Mouse (Mus musculus) layer of hippocampus, adult 9-11 months (tissue): ENCODE data around the gene Bmi1.

Source experiments
- DNase-seq: peaks from one replicate; pipeline ENCODE4 v3.0.0; 2022

Bmi1 gene

DNA sequence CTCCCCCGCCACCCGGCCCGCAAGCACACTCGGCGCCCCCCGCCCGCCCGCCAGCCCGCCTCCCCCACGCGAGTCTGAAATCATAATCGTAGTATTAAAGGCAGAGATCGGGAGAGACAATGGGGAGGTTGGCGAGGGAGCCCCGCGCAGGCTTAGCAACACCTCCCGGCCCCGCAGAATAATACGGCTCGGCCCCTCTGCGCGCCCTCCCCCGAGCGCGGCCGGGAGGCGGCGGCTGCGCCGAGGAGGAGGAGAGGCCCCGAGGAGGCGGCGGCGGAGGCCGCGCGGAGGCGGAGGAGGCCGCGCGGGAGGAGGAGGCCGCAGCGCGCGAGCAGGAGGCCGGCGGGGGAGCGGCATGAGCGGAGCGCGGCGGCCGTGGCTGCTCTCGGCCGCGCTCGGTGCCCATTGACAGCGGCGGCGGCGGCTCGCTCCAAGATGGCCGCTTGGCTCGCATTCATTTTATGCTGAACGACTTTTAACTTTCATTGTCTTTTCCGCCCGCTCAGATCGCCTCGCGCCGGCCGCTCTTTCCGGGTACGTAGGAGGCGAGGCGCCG is at the start of gene Bmi1:
TSS of gene Bmi1 (plus strand) at position 83 of the 556 bp plus-strand sequence.
- peak; percentile 68 for DNase-seq

DNA sequence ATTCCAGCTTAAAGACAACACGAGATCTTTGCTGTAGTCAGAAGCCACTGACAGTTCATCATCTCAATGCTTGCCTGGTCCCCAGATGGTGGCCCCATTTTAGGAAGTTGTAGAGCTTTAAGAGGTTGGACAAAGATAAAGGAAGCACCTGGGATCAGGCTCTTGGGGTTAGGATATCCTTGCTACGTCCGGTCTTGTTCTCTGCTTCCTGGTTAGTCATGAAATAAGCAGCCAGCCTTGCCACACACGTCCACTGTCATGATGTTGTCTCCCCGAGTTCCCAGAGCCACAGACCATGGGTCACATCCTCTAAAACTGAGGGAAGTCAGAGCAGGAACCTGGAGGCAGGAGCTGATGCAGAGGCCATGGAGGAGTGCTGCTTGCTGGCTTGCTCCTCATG is 46.3 kb upstream of the Bmi1 start:
- DNase-seq = no peak

DNA sequence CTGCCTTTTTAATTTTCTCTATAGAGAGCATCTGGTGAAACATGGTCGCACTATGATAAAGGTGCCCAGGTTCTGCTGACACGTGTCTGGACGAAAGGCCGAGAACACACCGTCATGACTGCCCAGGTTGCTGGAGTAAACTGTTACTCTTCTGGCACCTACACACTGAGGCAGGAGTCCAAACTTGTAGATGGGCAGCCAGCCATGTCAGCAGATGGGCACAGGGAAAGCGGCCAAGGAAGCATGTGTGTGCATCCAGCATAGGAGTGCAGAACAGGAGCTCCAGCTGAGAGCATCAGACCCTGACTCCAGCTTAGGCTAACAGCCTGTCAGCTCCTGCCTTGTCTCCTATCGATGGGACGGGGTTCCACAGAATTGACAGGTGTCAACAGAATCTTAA is 41.8 kb upstream of the Bmi1 start:
- DNase-seq = peak; percentile 87

DNA sequence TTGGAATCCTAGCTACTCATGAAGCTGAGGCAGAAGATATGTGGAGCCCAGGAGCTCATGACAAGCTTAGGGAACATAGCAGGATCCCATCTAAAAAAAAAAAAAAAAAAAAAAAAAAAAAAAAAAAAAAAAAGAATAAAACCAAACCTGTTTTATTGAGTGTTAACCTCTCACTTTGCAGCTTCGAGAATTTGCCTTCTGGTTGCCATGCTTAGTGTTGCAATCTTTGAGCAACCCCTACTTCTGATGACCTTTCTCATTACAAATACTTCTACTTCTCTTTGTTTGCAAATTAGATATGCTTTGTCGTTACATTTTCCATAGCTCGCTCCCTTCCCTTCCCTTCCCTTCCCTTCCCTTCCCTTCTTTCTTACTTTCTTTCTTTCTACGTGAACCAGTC is 28.3 kb upstream of the Bmi1 start:
- no peak for DNase-seq

DNA sequence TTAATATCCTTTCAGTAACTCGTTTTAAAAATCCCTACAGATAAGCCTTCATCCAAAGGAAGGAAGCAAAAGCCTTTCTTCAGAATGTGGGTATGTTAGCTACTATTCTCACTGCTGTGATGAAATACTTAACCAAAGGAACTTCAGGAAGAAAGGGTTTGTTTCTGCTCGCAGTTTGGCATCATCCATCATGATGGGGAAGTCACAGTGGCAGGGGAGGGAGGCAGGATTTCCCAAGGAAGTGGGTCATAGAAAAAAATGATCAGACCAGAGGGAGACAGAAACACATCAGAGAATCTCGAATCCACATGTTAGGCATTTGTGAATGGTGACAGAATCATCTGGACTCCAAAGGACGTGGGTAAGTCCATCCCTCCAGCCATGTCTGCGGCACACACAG is 22.0 kb upstream of the Bmi1 start:
- no peak for DNase-seq

DNA sequence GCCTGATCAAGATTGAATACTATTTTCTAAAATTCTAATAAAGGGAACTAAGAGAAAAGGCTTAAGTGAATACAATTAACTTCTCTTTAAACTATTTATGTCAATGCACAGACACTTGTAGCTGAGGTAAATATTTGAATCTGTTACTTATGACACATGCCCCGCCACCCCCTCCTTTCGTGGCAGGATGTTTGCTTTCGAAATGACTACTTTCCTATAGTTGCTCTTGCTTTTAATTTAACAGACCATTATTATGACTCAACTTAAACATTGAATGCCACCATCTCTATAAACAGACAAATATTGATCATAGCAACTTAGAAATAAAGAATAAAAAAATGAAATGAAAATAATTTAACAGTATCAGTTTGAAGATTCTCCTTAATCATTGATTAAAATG is 12.8 kb upstream of the Bmi1 start:
- no peak for DNase-seq

DNA sequence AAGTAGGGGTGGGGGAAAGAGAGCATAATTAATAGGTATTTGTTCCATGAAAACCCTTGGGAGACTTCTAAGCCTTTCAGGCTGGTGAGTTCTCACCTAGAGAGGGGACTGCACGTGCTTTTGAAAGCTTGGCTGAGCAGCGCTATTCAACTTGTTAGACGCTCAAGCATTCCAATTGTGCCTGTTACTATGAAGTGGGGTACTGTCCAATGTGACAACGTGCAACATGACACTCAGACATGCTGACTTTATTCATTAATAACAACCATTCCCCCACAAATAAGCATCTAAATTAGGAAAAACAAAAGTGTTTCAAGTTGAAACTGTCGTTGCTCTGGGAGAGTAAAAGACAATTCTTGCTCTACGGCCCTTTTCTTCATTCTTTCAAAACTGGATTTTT is 5.8 kb upstream of the Bmi1 start:
- no peak for DNase-seq

DNA sequence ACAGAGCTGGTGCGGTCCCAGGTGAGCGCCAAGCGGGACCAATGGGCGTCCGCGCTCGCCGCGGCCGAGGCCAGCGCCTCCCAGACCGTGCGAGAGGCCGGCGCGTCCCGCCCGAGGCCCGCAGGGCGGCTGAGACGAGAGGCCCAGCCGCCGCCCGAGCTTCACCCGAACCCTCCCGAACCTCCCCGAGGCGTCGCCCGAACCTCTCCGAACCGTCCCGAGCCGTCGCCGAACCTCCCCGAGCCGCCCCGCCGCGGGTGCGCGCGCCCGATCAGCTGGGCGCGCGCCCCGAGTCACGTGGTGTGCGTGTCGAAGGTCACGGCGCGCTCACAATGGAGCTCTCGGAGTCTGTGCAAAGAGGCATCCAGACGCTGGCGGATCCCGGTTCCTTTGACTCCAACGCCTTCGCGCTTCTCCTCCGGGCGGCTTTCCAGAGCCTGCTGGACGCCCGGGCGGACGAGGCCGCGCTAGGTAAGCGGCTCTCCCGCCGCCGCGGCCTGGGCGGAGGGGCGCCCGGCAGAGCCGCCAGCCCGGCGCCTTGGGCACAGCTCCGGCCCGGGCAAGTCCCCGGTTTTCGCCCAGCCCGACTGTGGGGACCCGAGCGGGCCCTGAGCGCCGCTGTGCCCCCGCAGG is 4.6 kb upstream of the Bmi1 start, which contains the start of gene Commd3:
TSS of gene Commd3 (plus strand) at position 252 of the 633 bp plus-strand sequence.
- DNase-seq = peak; percentile 92

DNA sequence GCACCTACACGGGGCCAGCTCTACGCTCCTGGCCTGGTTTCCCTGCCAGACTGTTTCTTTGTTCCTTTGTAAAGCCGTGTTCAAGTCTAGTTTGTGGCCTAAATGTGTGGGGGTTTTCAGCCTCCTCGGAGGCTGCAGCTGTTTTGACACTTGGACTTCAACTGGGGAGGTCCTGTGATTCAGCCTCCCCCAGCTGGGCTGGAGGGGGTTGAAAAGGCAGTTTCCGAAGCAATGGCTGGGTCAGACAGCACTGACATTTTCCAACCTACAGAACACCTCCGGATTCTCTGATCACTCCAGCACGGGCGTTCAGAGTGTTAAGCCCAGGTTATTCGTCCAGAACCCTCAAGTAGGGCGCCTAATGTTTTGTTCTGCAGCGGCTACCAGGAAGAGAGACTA is 4.1 kb upstream of the Bmi1 start:
- no peak for DNase-seq

DNA sequence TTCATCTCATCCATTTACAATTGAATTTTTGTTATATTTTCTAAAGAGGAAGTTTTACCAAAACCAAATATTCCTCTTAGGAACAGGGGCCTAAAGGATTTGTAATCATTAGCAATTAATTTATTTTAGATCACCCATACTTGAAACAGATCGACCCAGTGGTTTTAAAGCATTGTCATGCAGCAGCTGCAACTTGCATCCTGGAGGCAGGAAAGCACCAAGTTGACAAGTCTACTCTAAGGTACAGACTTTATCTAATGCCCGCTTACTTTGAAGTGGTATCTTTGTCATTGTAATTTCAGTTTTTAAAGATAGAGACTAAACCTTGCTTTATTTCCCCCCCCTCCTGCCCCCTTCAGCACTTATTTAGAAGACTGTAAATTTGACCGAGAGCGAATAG is 3.1 kb upstream of the Bmi1 start:
- DNase-seq = no peak

DNA sequence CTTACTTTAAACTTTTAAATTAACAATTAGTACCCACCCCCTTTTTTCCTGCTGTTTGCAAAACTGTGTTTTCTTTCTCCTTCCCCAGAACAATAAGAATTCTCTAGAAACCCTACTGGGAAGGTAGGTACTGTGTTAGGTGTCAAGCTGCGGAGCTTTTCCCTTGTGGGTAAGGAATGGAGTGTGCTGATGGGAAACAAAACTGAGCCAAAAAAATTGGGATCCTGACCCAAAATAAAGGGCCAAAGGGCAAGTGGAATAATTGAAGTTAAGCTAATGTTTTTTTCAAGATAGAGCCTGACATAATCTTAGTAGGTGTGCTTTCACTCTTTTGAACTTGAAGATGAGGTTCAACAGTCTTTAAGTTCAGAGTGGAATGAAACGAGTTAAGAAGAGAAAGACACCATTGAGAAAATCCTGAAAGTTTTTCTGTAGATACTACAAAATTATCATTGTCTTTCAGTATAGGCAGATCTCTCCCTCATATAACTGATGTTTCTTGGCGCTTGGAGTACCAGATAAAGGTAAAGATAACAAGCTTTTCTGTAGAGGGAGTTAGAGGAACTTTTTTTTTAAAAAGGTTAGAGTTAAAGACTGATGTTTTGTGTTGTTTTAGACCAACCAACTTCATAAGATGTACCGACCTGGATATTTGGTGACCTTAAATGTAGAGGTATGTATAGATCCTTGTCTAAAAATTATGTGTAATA is 2.5 kb upstream of the Bmi1 start:
- no peak for DNase-seq

DNA sequence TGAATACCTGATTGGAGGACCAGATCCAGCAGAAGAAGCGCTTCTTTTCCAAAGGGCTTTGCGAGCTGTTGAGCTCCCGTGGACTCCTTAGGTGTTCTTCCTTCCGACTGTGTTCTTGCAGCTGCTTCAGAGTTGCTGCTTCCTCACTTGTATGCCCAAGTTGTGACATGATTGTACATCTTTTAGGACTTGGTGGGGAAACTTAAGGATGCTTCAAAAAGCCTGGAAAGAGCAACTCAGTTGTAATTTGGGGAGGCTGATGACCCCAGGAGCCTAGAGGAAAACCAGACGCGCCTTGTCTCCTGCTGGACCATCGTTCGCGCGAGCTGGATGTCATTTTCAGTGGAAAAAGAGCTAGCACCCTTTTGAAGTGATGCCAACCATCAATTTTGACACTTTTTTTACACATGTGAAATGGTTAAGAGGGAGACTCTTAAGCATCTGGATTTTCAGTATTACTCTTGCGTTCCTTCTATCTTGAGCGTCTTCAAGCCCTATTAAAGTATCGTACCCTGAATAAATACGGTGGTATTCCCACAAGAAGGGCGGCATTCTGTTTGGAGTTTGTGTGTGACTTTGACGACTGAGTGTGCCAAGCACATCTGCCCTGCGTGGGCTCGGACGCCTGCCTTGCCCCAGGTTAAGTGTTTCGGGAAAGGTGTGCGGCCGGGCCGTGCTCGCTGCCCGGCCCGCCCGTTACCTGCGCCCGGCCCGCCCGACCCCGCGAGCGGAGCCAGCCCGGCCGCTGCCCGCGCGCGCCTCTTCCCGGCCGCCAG is 949 bp upstream of the Bmi1 start:
- DNase-seq = no peak

DNA sequence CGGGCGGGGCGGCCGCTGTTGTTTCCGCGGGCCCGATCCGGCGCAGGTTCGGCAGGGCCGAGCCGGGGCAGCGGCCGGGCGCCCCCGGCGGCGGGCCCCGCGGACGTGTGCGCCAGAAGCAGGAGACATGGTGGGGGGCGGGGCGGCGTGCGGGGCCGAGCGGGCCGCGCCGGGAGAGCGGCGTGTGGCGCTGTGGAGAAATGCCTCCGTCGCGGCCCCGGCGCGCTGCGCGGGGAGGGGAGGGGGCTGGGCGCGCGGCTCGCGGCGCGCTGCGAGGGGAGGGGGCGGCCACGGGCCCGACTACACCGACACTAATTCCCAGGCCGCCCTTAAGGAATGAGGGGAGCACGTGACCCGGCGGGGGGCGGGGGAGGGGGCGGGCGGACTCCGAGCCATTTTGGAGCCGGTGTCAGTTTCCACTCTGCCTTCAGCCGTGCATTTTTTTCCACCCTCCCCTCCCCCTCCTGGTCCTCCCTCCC is 322 bp upstream of the Bmi1 start:
- DNase-seq = peak; percentile 78

DNA sequence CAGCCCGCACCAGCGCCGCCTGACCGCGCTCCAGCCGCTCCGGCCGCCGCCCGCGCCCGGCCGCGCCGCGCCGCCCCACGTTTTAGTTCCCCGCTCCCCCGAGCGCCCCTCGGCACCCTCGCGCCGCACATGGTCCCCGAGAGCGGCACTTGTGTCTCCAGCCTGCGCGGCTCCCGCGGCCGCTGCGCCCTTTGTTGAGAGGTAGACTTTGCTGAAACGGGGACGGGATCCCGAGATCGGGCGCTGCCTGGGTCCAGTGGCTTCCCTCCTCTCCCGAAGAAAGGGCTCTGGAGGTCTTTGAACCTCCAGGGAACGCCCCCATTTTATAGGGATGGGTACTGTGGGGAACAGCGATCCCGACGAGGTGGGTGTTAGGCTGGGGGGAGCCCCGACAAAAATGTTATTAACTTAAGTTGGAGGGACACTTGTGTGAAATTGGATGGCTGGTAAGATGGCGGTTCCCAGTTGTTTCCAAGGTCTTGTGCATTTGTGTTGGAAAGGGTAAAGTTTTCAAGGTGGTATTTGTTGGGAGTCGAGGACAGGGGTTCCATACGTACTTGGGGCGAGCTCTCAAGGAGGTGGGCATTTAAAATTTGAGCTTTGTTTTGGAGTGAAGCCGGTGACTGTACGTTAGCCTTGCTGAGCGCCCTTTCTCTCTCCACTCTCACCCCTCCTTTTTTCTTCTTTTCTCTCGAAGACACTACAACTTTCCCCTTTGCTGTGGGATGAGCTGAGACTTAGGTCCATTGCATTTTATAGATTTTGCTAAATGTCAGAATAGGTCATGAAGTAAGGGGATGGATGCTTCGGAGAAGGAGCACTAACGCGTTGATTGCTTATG is 1.0 kb downstream of the Bmi1 start:
- DNase-seq = peak; percentile 37

DNA sequence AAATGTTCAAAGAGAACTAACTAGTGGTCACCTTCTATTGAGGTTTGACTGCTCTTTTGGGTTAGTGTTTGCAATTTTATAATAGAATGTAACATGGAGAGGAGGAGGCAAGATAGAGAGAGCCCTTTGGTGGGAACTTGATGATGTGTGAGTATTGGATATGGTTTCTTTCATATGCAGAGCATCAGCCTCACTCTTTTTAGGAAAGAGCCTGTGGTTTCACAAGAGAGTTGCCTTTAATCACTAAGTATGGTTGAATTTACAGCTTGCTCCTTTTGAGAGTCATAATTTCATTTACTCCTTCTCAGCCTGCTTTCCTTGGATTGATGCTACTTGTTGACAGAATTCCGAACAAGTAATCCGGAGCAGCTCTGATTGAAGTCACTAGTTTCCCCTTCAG is 2.9 kb downstream of the Bmi1 start:
- no peak for DNase-seq

DNA sequence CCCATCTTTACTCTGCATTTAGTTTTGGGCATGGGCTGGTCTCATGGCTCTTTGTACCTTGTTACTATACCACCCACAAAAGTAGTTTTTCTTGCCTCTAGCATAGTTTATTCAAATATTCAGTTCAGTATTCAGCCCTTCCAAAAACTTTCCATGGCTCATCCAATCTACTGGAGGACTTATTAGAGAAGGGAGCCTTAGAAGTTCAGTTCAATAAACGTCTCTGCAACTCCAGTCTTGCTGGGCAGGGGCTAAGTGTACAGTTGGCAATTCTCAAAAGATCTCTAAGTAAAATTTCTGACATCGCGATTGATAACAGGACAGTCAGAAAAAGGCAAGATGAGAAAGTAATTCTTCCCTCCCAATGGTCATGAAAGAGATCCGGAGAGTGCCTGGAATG is 3.7 kb downstream of the Bmi1 start:
- DNase-seq = no peak

DNA sequence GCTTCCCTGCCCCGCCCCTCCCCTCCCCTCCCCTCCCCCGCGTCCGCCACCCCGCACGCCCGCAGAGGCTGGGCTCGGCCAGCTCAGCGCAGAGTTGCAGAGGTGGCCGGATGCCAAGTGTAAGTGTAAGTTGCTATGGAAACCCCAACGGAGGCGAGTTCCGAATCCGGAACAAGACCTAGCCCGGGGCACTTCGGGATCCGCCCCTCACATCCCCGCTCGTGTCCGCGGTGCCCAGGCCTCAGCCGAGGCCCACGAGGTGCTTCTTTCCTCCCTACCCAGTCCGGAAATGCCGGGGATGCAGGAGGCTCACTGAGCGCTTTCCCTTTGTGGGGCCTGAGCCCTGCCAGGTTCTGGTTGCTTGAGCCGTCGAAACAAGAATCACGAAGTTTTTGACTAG is 4.1 kb downstream of the Bmi1 start:
- DNase-seq = peak; percentile 52

DNA sequence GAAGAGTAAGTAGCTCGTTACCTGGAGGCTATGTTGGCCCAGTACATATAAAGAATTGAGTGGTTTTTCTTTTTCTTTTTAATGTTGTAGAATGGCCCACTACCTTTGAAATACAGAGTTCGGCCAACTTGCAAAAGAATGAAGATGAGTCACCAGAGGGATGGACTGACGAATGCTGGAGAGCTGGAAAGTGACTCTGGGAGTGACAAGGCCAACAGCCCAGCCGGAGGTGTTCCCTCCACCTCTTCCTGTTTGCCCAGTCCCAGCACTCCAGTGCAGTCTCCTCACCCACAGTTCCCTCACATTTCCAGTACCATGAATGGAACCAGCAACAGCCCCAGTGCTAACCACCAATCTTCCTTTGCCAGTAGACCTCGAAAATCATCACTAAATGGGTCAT is 7.2 kb downstream of the Bmi1 start:
- no peak for DNase-seq

DNA sequence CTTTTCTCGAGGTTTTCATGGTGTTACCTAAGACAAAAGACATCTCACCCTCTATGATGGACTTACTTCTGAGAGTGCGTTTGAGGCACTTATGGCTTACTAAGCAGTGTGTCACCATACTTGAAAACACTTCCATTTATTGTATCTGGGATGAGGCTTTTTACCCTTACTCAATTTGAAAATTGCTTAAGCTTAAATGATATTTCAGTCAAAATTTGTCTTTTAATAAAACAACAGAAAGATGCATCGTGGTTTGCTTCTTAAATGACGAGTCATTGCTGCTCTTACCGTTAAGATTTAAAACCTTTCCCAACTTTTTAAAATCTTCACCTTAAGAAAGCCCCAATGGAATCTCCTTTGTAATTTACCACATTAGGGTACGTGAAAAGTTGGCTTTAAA is 9.6 kb downstream of the Bmi1 start:
- DNase-seq = no peak

DNA sequence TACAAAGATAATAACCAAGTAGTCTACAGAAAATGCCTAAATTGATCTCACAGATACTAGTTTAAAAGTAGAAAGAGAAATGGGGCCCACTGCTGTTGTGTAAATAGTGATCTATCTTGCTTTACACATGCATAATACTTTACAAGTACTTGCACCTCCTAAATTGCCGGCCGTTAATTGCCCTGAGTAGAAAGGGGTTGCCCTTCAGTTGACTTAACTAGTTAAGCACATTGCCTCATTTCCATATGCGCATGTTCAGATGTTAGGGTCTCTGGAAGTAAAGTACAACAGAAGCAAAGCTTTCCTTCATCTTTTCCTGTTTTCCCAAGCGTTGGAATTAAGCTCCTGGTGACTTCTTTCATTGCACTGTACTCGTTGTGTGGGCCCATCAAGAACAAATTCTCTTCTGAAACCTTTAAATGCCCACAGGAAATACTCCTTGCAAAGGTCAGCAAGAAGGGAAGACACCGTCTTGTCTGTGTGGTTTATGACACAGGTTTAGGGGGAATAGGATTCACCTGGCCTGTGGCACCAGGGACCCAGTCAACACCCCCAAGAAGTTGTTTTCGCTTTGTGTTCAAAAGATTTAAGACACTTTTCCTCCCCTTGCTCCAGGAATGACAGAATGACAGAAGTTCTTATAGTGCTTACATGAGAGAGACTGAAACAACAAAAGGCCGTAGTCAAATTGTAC is 10.2 kb downstream of the Bmi1 start:
- DNase-seq = no peak

DNA sequence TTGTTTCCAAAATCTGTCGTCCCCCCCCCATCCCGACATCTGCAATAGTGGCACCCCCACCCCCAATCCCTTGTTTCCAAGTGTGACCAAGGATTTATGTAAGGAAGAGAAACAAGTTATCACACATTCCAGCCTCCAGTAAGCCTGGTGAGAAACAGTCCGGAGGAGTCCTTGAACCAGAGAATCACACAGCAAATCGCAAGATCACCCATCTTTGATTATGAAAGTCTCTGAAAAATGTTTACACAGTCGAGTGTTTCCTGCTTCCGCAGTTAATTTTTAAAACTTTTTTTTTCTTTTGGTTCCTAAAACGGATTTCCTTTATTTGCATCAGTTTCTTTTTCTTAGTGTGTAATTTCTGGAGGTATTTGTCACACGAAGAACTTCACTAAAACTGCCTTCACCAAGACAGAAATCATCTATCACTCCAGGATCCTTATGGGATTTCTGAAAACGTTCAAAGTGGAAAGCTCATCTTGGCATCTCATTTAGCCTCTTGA is 10.9 kb downstream of the Bmi1 start:
- no peak for DNase-seq

DNA sequence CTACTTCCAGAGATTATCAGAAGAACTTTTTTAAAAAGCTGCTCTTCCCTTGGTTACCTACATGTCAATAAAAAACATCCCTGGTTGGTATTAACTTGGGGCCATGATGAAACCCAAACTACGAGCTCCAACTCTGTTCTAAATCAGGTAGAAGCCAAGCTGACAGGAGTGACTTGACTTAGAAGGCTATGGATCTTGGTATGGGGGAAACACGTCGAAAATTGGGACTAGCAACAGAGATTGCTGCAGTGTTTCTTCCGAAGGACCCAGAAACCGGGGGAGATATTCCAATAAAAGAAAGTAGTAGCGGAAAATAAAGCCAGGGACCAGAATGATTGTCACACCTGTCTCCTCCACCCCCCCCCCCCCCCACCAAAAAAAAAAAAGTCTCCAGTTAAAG is 11.5 kb downstream of the Bmi1 start:
- no peak for DNase-seq
